Mouse (Mus musculus) erythroblast, embryonic 14.5 days (primary cell): ENCODE measurements around the gene Slc7a7.

Source experiments
- GATA1 ChIP-seq: IDR thresholded peaks from 2 replicates; pipeline ENCODE4 v1.6.1; 2012; ENCODE audit warnings: low read length, inconsistent platforms, mixed read lengths
- TAL1 ChIP-seq: IDR thresholded peaks from 3 replicates; pipeline ENCODE4 v1.6.1; 2012; ENCODE audit warnings: low read length, inconsistent platforms, mixed read lengths

DNA sequence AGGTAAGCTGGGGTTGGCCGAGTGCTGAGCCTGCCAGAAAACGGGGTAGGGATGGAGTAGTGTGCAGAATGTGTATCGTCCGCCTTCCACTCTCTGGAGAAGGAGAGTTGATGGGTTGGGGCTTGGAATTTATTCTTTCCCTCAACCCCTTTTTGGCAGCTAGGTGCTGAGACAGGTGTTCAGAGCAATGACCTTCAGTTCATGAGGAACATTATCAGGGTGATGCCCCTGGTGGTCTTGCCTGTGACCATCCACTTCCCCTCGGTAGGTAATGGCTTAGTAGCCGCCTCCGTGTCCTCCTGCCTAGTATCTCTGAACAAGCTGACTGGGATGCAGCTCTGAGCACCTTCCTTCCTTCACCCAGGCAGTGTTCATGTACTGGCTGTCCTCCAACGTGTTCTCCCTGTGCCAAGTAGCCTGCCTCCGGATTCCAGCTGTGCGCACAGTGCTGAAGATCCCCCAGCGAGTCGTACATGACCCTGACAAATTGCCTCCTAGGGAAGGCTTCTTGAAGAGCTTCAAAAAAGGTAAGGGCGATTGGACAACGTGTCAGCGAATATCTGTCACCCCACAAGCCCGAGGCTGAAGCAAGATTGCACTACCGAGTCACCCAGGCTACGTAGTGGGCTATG, 50.0 kb downstream of the Slc7a7 start:
- no peak for TF ChIP-seq TAL1
- TF ChIP-seq GATA1: no peak
